Mouse (Mus musculus) MEL (cell line): ENCODE data around the gene Epb41l4b. TPM values are rescaled to one million over a fixed set of nuclear protein-coding genes. Genes with fewer than 3 reads are reported as not detected.

Experiments
- DNase-seq: peaks from one replicate; pipeline ENCODE4 v3.0.0; 2011; ENCODE audit warnings: low read depth, low spot score
- H3K27ac ChIP-seq: 2 replicates; pipeline ENCODE4 v1.5.1; 2012; ENCODE audit warnings: low read depth, mild to moderate bottlenecking, control low read depth, low read length, moderate library complexity; ENCODE audit not compliant: control insufficient read depth
- H3K27me3 ChIP-seq, 2 experiments: fragments of 150-350 bp in 1 of 2; sonication (generic) in 1 of 2; 2 replicates each; pipeline ENCODE4 v1.6.1; 2012; ENCODE audit warnings: low read length in 2 of 2, mild to moderate bottlenecking in 2 of 2, improper control_type of control experiment in 1 of 2, moderate library complexity in 1 of 2; ENCODE audit not compliant: insufficient read depth in 2 of 2, control insufficient read depth in 1 of 2
- H3K36me3 ChIP-seq, 2 experiments: 2 replicates each; pipeline ENCODE4 v1.6.1; 2012 to 2014; ENCODE audit warnings: low read length in 2 of 2, improper control_type of control experiment in 1 of 2, inconsistent platforms in 1 of 2, mild to moderate bottlenecking in 1 of 2; ENCODE audit not compliant: insufficient read depth in 2 of 2, control insufficient read depth in 1 of 2
- H3K4me1 ChIP-seq, 2 experiments: fragments of 150-350 bp in 1 of 2; sonication (generic) in 1 of 2; 2 replicates each; pipeline ENCODE4 v1.6.1; 2012; ENCODE audit warnings: low read length in 2 of 2, improper control_type of control experiment in 1 of 2, mild to moderate bottlenecking in 1 of 2; ENCODE audit not compliant: insufficient read depth in 2 of 2, control insufficient read depth in 1 of 2
- H3K4me3 ChIP-seq, 2 experiments: fragments of 150-350 bp in 1 of 2; sonication (generic) in 1 of 2; 2 replicates each; pipeline ENCODE4 v1.5.1; 2012; ENCODE audit warnings: low read depth in 2 of 2, low read length in 2 of 2, mild to moderate bottlenecking in 2 of 2, moderate library complexity in 2 of 2, control low read depth in 1 of 2, improper control_type of control experiment in 1 of 2; ENCODE audit not compliant: control insufficient read depth in 1 of 2, insufficient read depth in 1 of 2
- H3K79me2 ChIP-seq: 2 replicates; pipeline ENCODE4 v1.6.1; 2012; ENCODE audit warnings: mild to moderate bottlenecking, low read length, moderate library complexity; ENCODE audit not compliant: control insufficient read depth, poor library complexity, insufficient read depth
- H3K9ac ChIP-seq: 2 replicates; pipeline ENCODE4 v1.6.1; 2012; ENCODE audit warnings: low read depth, mild to moderate bottlenecking, control low read depth, low read length, moderate library complexity; ENCODE audit not compliant: control insufficient read depth, poor library complexity, severe bottlenecking
- H3K9me3 ChIP-seq: fragments of 150-350 bp; sonication (generic); replicated peaks from 2 replicates; pipeline ENCODE4 v1.6.1; 2012; ENCODE audit warnings: mild to moderate bottlenecking, low read length, improper control_type of control experiment, moderate library complexity; ENCODE audit not compliant: insufficient read depth
- CHD1 ChIP-seq: IDR thresholded peaks from 2 replicates; pipeline ENCODE4 v1.6.1; 2012; ENCODE audit warnings: low read depth, mild to moderate bottlenecking, inconsistent platforms, low read length, improper control_type of control experiment
- CTCF ChIP-seq, 3 experiments: IDR thresholded peaks in 2 of 3; conservative IDR thresholded peaks in 1 of 3; 2 replicates each; pipeline ENCODE4 v1.5.1; 2011 to 2012; ENCODE audit warnings: low read length in 3 of 3, low read depth in 2 of 3, mild to moderate bottlenecking in 2 of 3, improper control_type of control experiment in 1 of 3, inconsistent platforms in 1 of 3, mixed read lengths in 1 of 3, moderate library complexity in 1 of 3; ENCODE audit not compliant: control insufficient read depth in 1 of 3, insufficient read depth in 1 of 3, poor library complexity in 1 of 3, severe bottlenecking in 1 of 3
- E2F4 ChIP-seq: IDR thresholded peaks from 2 replicates; pipeline ENCODE4 v1.6.1; 2011; ENCODE audit warnings: low read depth, low read length, improper control_type of control experiment, borderline replicate concordance
- ETS1 ChIP-seq: IDR thresholded peaks from 2 replicates; pipeline ENCODE4 v1.6.1; 2012; ENCODE audit warnings: low read depth, mild to moderate bottlenecking, inconsistent platforms, low read length, improper control_type of control experiment, moderate library complexity
- GABPA ChIP-seq: IDR thresholded peaks from 2 replicates; pipeline ENCODE4 v1.6.1; 2012; ENCODE audit warnings: low read depth, mild to moderate bottlenecking, inconsistent platforms, low read length, improper control_type of control experiment, moderate library complexity
- MAFK ChIP-seq: IDR thresholded peaks from 2 replicates; pipeline ENCODE4 v1.6.1; 2011; ENCODE audit warnings: low read depth, mild to moderate bottlenecking, low read length, improper control_type of control experiment, borderline replicate concordance
- MAX ChIP-seq: IDR thresholded peaks from 2 replicates; pipeline ENCODE4 v1.6.1; 2011; ENCODE audit warnings: low read length, improper control_type of control experiment
- MAZ ChIP-seq: IDR thresholded peaks from 2 replicates; pipeline ENCODE4 v1.6.1; 2012; ENCODE audit warnings: low read depth, mild to moderate bottlenecking, inconsistent platforms, low read length, improper control_type of control experiment
- MEF2A ChIP-seq: IDR thresholded peaks from 2 replicates; pipeline ENCODE4 v1.6.1; 2014; ENCODE audit warnings: low read depth, mild to moderate bottlenecking, inconsistent platforms, low read length, improper control_type of control experiment; ENCODE audit not compliant: poor library complexity, insufficient replicate concordance, severe bottlenecking; ENCODE audit errors: extremely low read depth
- MXI1 ChIP-seq: IDR thresholded peaks from 2 replicates; pipeline ENCODE4 v1.6.1; 2011; ENCODE audit warnings: mild to moderate bottlenecking, low read depth, low read length, improper control_type of control experiment
- MYC ChIP-seq: IDR thresholded peaks from 2 replicates; pipeline ENCODE4 v1.6.1; 2011; ENCODE audit warnings: low read depth, mild to moderate bottlenecking, low read length, improper control_type of control experiment, moderate library complexity
- NELFE ChIP-seq: IDR thresholded peaks from 2 replicates; pipeline ENCODE4 v1.6.1; 2011; ENCODE audit warnings: low read depth, low read length, improper control_type of control experiment
- NRF1 ChIP-seq: IDR thresholded peaks from 2 replicates; pipeline ENCODE4 v1.6.1; 2014; ENCODE audit warnings: low read depth, mild to moderate bottlenecking, inconsistent platforms, low read length, improper control_type of control experiment, moderate library complexity; ENCODE audit not compliant: poor library complexity, insufficient read depth, severe bottlenecking
- POLR2A ChIP-seq, 2 experiments: IDR thresholded peaks; 2 replicates each; pipeline ENCODE4 v1.6.1; 2011 to 2012; ENCODE audit warnings: low read length in 2 of 2, mild to moderate bottlenecking in 2 of 2, control low read depth in 1 of 2, improper control_type of control experiment in 1 of 2, low read depth in 1 of 2, moderate library complexity in 1 of 2; ENCODE audit not compliant: control insufficient read depth in 1 of 2, insufficient read depth in 1 of 2, poor library complexity in 1 of 2
- POLR2AphosphoS2 ChIP-seq: IDR thresholded peaks from 2 replicates; pipeline ENCODE4 v1.6.1; 2011; ENCODE audit warnings: low read length, improper control_type of control experiment
- POLR2AphosphoS5 ChIP-seq: IDR thresholded peaks from 2 replicates; pipeline ENCODE4 v1.6.1; 2012; ENCODE audit warnings: low read depth, borderline replicate concordance, mild to moderate bottlenecking, inconsistent platforms, low read length, moderate library complexity, mixed read lengths
- TAL1 ChIP-seq: IDR thresholded peaks from 2 replicates; pipeline ENCODE4 v1.6.1; 2012; ENCODE audit warnings: mild to moderate bottlenecking, inconsistent platforms, low read length, moderate library complexity, mixed read lengths
- TCF12 ChIP-seq: IDR thresholded peaks from 2 replicates; pipeline ENCODE4 v1.6.1; 2014; ENCODE audit warnings: low read depth, mild to moderate bottlenecking, inconsistent platforms, low read length, improper control_type of control experiment, moderate library complexity
- USF1 ChIP-seq: IDR thresholded peaks from 2 replicates; pipeline ENCODE4 v1.6.1; 2014; ENCODE audit warnings: low read depth, mild to moderate bottlenecking, inconsistent platforms, low read length, improper control_type of control experiment, moderate library complexity
- USF2 ChIP-seq, 2 experiments: IDR thresholded peaks; 2 replicates each; pipeline ENCODE4 v1.6.1; 2011 to 2012; ENCODE audit warnings: improper control_type of control experiment in 2 of 2, low read length in 2 of 2, borderline replicate concordance in 1 of 2, inconsistent platforms in 1 of 2, low read depth in 1 of 2, mild to moderate bottlenecking in 1 of 2; ENCODE audit not compliant: insufficient read depth in 1 of 2
- ZC3H11A ChIP-seq: IDR thresholded peaks from 2 replicates; pipeline ENCODE4 v1.6.1; 2012; ENCODE audit warnings: low read depth, mild to moderate bottlenecking, inconsistent platforms, low read length, improper control_type of control experiment
- ZKSCAN1 ChIP-seq: IDR thresholded peaks from 2 replicates; pipeline ENCODE4 v1.6.1; 2012; ENCODE audit warnings: low read depth, mild to moderate bottlenecking, inconsistent platforms, low read length, improper control_type of control experiment, moderate library complexity
- polyA plus RNA-seq, 2 experiments: library from polyadenylated mRNA; stranded (reverse) in 1 of 2; unstranded in 1 of 2; fragments of >175 nt in 1 of 2; fragments of >200 nt in 1 of 2; gene quantifications; 2 replicates each; pipeline versions ENCODE4 v1.2.1 to v1.2.4; 2012; ENCODE audit warnings: low replicate concordance in 2 of 2, low read depth in 1 of 2; ENCODE audit not compliant: insufficient read length in 2 of 2, insufficient read depth in 1 of 2, missing spikeins in 1 of 2
- total RNA-seq: library from RNA; depleted of rRNA; stranded (reverse); fragments of 300-350 nt; gene quantifications from 2 replicates; pipeline ENCODE4 v1.2.3, GENCODE M21; 2012

Gene Epb41l4b
- total and polyA plus RNA-seq, 3 experiments, result not detected

DNA sequence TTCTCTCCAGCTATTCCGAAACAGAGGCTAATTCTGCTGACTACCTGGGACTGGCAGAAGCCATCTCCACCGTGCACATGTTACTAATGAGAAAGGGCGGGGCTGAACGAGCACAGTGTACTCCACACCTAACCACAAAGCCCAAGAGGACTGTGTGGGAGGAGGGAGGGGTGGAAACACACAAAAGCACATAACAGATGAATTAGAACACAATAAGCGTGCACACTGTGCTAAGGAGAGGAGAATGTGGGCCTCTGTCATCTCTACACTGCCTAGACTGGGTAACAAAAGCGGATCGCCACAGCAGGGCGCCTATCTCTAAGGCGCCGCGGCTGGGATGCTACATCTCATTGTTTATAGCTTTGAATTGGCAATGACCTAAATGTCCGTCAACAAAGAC, 51.9 kb downstream of the Epb41l4b start:
- TF ChIP-seq USF1, result no peak
- TF ChIP-seq USF2 (IDR thresholded peaks at IDR 0.05; ENCODE audit: borderline replicate concordance in 1 of 2, insufficient read depth in 1 of 2, low read depth in 1 of 2, low read length in 2 of 2), result no peak
- no peak for TF ChIP-seq ZC3H11A
- TF ChIP-seq MAX, result no peak
- no peak for TF ChIP-seq CHD1
- no peak for TF ChIP-seq TAL1
- TF ChIP-seq MXI1, result no peak
- TF ChIP-seq POLR2AphosphoS2, result no peak
- TF ChIP-seq E2F4, result no peak
- no peak for TF ChIP-seq NRF1
- TF ChIP-seq POLR2AphosphoS5, result no peak
- no peak for TF ChIP-seq ZKSCAN1
- Histone ChIP-seq H3K4me1 (no peaks in the 10 kb centered on the region), H3K9me3 (no peaks in the 10 kb centered on the region), H3K4me3 (no peak overlapping the region), H3K9ac (no peak overlapping the region), H3K27me3 (peaks cover 0 to 2% of the 10 kb centered on the region in 2 experiments; a peak in 1 of 4 replicates), H3K36me3 (no peaks in the 10 kb centered on the region), H3K27ac (no peak overlapping the region), H3K79me2 (no peaks in the 10 kb centered on the region)
- DNase-seq, result no peak

DNA sequence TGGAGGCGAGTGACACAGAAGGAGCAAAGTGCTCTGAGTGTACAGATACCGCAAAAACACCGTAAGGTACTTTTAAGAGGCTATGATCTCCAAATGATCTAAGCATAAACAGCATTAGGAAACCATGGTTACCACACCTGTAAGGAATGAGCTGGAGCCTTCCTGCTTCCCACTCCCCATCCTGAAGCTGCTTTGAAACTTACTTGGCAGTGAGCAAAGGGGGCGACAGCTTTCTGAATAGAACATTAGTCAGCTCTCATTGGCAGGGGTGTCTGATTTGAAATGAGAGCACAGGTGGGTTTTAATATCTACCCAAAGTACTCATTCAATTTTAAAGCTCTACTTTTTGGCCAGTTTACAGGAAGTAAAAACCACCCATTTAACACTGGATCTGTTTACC, 54.9 kb downstream of the Epb41l4b start:
- no peak overlapping the region for H3K9ac ChIP-seq
- H3K27ac ChIP-seq, result no peak overlapping the region
- H3K79me2 ChIP-seq, result no peaks in the 10 kb centered on the region
- DNase-seq, result no peak
- H3K9me3 ChIP-seq, result no peaks in the 10 kb centered on the region
- TF ChIP-seq ETS1 (no peak), MAFK (no peak), MAZ (no peak), POLR2A (IDR thresholded peaks at IDR 0.05; ENCODE audit: control insufficient read depth in 1 of 2, insufficient read depth in 1 of 2, low read depth in 1 of 2, low read length in 2 of 2, poor library complexity in 1 of 2) (no peak), TAL1 (no peak), ZKSCAN1 (no peak), GABPA (no peak), E2F4 (no peak), MAX (no peak), POLR2AphosphoS5 (no peak), CTCF (IDR thresholded peaks at IDR 0.05 in 2 of 3, conservative IDR thresholded peaks at IDR 0.05 in 1 of 3; ENCODE audit: control insufficient read depth in 1 of 3, insufficient read depth in 1 of 3, low read depth in 2 of 3, low read length in 3 of 3, poor library complexity in 1 of 3, severe bottlenecking in 1 of 3) (no peak), NELFE (no peak), TCF12 (no peak), MEF2A (no peak), MYC (no peak)
- H3K36me3 ChIP-seq, result no peaks in the 10 kb centered on the region
- H3K27me3 ChIP-seq, result peaks cover 0 to 2% of the 10 kb centered on the region in 2 experiments; a peak in 1 of 4 replicates
- no peaks in the 10 kb centered on the region for H3K4me1 ChIP-seq
- H3K4me3 ChIP-seq, result no peak overlapping the region
